Mouse (Mus musculus) G1E (cell line): ENCODE measurements around the gene Tfdp2. TPM values are rescaled to one million over a fixed set of nuclear protein-coding genes. Genes with fewer than 3 reads are reported as not detected.
A peak's percentile ranks its signal among the peaks of the same experiment; 100 is the strongest.
"Not testable (repeated sequence)": the region's sequence is repeated elsewhere in the genome, so short reads cannot be mapped to it uniquely, and the experiment has no call there.

ENCODE experiments used
- ATAC-seq: 2 replicates; pipeline ENCODE4 v1.8.0; 2016; ENCODE audit warnings: mild to moderate bottlenecking; ENCODE audit not compliant: insufficient number of reproducible peaks, poor library complexity, low FRiP score, severe bottlenecking; ENCODE audit errors: extremely low read depth
- DNase-seq: peaks from one replicate; pipeline ENCODE4 v3.0.0; 2012; ENCODE audit warnings: low spot score
- H3K27me3 ChIP-seq: 2 replicates; pipeline ENCODE4 v1.6.1; 2012; ENCODE audit warnings: mild to moderate bottlenecking, low read length, inconsistent platforms; ENCODE audit not compliant: insufficient read depth
- H3K36me3 ChIP-seq: replicated peaks from 2 replicates; pipeline ENCODE3; 2012; ENCODE audit warnings: mild to moderate bottlenecking, inconsistent platforms
- H3K4me1 ChIP-seq: 2 replicates; pipeline ENCODE4 v1.6.1; 2012; ENCODE audit warnings: low read depth, low read length, inconsistent platforms, mixed read lengths; ENCODE audit not compliant: insufficient read depth
- H3K4me3 ChIP-seq: 2 replicates; pipeline ENCODE4 v1.5.1; 2012; ENCODE audit warnings: low read depth, mild to moderate bottlenecking, inconsistent platforms, low read length, moderate library complexity, mixed read lengths
- H3K9me3 ChIP-seq: replicated peaks from 2 replicates; pipeline ENCODE4 v1.6.1; 2012; ENCODE audit warnings: inconsistent platforms
- CTCF ChIP-seq: IDR thresholded peaks from 2 replicates; pipeline ENCODE4 v1.5.1; 2012; ENCODE audit warnings: low read depth, low read length, inconsistent platforms, mixed read lengths
- GATA1 ChIP-seq: IDR thresholded peaks from 2 replicates; pipeline ENCODE4 v1.6.1; 2012; ENCODE audit warnings: borderline replicate concordance, low read length, inconsistent platforms, mixed read lengths
- GATA2 ChIP-seq: IDR thresholded peaks from 2 replicates; pipeline ENCODE4 v1.6.1; 2012; ENCODE audit warnings: low read depth, low read length, inconsistent platforms, borderline replicate concordance
- POLR2AphosphoS5 ChIP-seq: IDR thresholded peaks from 2 replicates; pipeline ENCODE4 v1.6.1; 2012; ENCODE audit warnings: low read depth, low read length, inconsistent platforms; ENCODE audit not compliant: insufficient replicate concordance
- TAL1 ChIP-seq: conservative IDR thresholded peaks from 2 replicates; pipeline ENCODE4 v1.6.1; 2012; ENCODE audit warnings: low read depth, low read length, inconsistent platforms, mixed read lengths
- polyA plus RNA-seq: library from polyadenylated mRNA; stranded (reverse); fragments of >175 nt; gene quantifications from 2 replicates; pipeline ENCODE4 v1.2.3, GENCODE M21; 2012
- total RNA-seq, 2 experiments: library from RNA; stranded (forward) in 1 of 2; stranded (reverse) in 1 of 2; fragments of 200-1000 nt in 1 of 2; fragments of >200 nt in 1 of 2; fragmentation: Nextera tagmentation in 1 of 2; gene quantifications; 2 replicates each; pipeline ENCODE4 v1.2.3; 2014 to 2017

Tfdp2 gene
- total and polyA plus RNA-seq, 3 experiments: 10.7 to 101 (median 42.7) TPM

DNA sequence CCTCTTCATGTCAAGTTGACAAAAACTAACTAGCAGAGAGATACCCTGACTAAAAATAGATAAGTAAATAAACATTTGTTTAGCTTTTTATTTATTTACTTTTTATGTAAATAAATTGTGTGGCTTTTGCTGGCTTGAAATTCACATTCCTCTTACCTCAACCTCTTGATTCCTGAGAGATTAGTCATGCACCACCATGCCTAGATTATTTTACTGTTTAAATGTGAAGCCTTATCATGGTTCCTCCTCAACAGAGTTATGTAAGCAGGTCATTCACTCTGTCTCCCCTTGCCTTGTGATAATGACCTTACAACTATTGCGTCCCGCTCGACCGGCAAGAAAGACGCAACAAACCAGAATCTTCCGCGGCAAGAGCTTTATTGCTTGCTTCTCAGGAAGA is 32.6 kb upstream of the Tfdp2 start:
- Histone ChIP-seq H3K9me3 (no peaks in the 10 kb centered on the region), H3K4me1 (peaks cover 2% of the 10 kb centered on the region; the same call in 1 of the 2 replicates), H3K27me3 (no peaks in the 10 kb centered on the region), H3K36me3 (peaks cover 12% of the 10 kb centered on the region), H3K4me3 (no peak overlapping the region)
- ATAC-seq (no peak), DNase-seq (no peak)
- TF ChIP-seq TAL1: no peak
- no peak for TF ChIP-seq CTCF
- TF ChIP-seq GATA1: no peak
- no peak for TF ChIP-seq POLR2AphosphoS5
- no peak for TF ChIP-seq GATA2

DNA sequence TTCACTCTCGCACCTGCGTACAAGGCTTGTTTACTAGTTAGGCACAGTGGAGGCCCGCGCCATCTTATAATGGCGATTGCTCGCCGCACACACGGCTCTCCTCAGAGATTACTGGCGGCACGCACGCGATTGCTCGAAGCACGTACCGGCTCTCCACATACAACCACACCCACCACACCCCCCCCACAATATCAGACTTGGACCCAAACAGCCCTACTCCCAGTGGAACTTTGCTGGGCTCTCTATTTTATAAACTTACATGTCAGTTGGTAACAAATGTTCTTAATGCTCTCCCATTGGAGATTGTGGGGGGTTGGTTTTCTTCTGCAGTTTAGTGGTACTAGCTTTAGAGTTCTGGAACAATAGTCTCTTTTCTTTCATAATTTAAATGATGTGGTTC is 32.1 kb upstream of the Tfdp2 start:
- H3K4me1 ChIP-seq: not testable (repeated sequence)
- H3K36me3 ChIP-seq: peaks cover 12% of the 10 kb centered on the region

DNA sequence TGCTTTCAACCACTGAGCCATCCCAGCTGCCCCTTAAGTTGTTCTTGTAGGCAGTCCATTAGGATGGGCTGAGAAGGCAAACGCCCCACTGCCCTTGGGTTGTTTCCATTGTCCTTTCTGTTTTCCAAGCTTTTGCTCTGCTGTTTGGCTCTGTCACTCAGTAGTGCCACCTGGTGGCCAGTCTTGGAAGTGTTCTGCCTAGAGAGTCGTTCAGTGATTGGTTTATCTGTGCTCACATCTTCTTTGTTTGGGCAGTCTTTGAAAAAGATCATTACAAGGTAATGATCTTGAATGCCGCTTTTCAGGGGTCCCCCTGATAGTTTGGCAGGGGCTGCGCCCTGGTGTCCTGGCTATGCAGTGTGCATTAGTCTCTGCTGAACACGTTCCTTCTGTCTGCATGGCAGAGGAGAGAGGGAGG is 28.9 kb upstream of the Tfdp2 start:
- Histone ChIP-seq H3K4me1 (peaks cover 10% of the 10 kb centered on the region), H3K9me3 (no peaks in the 10 kb centered on the region), H3K4me3 (no peak overlapping the region), H3K27me3 (no peaks in the 10 kb centered on the region), H3K36me3 (peaks cover 8% of the 10 kb centered on the region)
- peak; percentile 99 for TF ChIP-seq CTCF
- TF ChIP-seq POLR2AphosphoS5: no peak
- ATAC-seq (no peak), DNase-seq (peak; percentile 13)

More for the DNA sequence above, 32.1 kb upstream of the Tfdp2 start:
- ATAC-seq, H3K9me3 ChIP-seq, DNase-seq, H3K27me3 ChIP-seq, H3K4me3 ChIP-seq: not testable (repeated sequence)

DNA sequence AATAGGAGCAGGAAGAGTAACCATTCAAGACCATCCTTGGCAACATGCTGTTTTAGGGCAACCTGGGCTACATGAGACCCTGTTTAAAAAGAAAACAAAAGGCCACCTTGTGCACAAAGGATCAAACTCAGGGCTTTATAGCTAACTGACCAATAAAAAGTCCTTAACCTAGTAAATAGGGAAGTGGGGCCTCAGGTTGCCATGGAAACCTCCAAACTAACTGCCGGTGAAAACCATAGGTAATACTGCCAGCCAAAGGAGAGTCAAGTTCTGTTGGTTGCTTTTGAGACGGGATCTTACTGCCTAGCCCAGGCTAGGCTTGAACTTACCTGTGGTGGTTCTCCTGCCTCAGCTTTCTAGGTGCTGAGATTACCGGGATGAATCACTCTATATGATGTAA is 25.5 kb upstream of the Tfdp2 start:
- TF ChIP-seq TAL1 (no peak), GATA1 (no peak)
- Histone ChIP-seq H3K27me3 (no peaks in the 10 kb centered on the region), H3K4me3 (no peak overlapping the region), H3K36me3 (peaks cover 2% of the 10 kb centered on the region), H3K9me3 (no peaks in the 10 kb centered on the region), H3K4me1 (peaks cover 10% of the 10 kb centered on the region)
- peak; percentile 28; the same call in 1 of the 2 replicates for ATAC-seq
- DNase-seq: no peak

DNA sequence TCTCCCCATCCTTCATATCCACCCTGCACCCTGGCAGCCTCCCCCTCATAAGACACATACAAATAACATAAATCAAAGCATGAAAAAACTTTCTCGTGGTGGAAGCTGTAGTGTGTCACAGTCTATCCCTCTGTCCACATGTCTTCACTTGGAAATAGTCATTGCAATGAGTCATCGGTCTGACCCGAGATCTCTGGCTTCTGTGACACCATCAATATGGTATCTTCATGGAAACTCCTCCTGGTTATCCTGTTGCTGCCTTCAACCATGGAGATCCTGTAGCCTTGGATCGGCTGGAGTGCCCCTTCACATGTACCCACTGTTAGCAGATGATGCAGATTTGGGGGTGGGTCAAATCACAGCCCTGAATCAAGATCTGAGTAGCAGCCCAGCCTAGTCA is 11.2 kb upstream of the Tfdp2 start:
- Histone ChIP-seq H3K36me3 (peaks cover 6% of the 10 kb centered on the region), H3K4me3 (no peak overlapping the region), H3K27me3 (peaks cover 2% of the 10 kb centered on the region; the same call in 1 of the 2 replicates), H3K4me1 (no peaks in the 10 kb centered on the region), H3K9me3 (no peaks in the 10 kb centered on the region)
- DNase-seq: no peak
- TF ChIP-seq POLR2AphosphoS5: no peak
- no peak for TF ChIP-seq TAL1
- TF ChIP-seq CTCF: no peak
- no peak for TF ChIP-seq GATA2
- TF ChIP-seq GATA1: no peak
- ATAC-seq: no peak

DNA sequence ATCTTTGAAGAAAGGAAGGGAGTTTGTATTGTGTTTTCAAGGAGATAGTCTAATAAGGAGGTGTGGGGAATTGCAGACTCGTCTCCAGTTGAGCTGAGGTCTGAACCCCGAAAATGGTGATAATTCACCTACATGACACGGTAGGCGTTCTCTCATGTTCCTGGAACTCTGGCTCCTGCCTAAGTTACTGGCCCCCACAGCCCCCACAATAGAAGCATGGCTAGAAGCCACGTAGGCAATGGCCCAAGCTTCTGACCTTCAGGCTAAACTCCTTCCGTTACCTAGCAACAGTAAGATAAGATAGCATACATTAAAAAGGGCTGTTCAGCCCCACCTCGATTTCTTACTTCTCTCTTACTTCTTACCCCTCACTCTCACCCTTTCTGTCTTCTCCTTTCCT is 9.4 kb upstream of the Tfdp2 start:
- ATAC-seq (no peak), DNase-seq (no peak)
- H3K27me3 ChIP-seq: peaks cover 2% of the 10 kb centered on the region; the same call in 1 of the 2 replicates
- no peaks in the 10 kb centered on the region for H3K4me1 ChIP-seq
- H3K9me3 ChIP-seq: no peaks in the 10 kb centered on the region
- peaks cover 6% of the 10 kb centered on the region for H3K36me3 ChIP-seq
- H3K4me3 ChIP-seq: no peak overlapping the region
- TF ChIP-seq CTCF: no peak
- no peak for TF ChIP-seq GATA1
- no peak for TF ChIP-seq GATA2
- no peak for TF ChIP-seq POLR2AphosphoS5
- no peak for TF ChIP-seq TAL1

DNA sequence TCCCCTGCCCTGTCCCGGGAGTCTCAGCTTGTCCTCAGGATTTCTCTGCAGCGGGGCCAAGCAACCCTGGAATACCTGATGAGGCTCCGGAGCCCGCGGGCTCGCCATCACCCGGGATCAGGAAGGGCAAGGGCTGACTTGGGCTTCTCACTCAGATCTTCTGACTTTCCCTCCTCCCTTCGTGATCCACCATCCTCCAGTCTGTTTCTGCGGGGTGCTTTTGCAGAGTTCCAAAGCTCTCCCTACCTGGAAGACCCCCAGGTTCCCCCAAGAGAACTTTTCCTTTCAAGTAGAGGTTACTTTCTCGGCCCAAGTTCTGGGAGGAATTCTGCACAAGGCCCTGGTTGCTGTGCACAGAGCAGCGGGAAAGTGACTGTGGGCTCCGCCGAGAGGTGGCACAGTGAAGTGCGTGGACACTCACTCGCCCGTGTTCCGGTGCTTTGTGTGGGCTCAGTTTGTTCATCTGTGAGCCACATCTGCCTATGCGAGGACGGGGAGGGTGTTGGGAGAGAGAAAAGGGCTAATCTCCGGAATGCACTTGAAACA is 634 bp downstream of the Tfdp2 start:
- DNase-seq (peak; percentile 35), ATAC-seq (peak; percentile 24; the same call in 1 of the 2 replicates)
- Histone ChIP-seq H3K4me3 (peak overlapping the region; percentile 83), H3K36me3 (no peaks in the 10 kb centered on the region), H3K4me1 (peaks cover 22% of the 10 kb centered on the region), H3K27me3 (peaks cover 4% of the 10 kb centered on the region; the same call in 1 of the 2 replicates), H3K9me3 (no peaks in the 10 kb centered on the region)
- no peak for TF ChIP-seq TAL1
- TF ChIP-seq GATA1: no peak
- TF ChIP-seq CTCF: no peak
- no peak for TF ChIP-seq GATA2
- TF ChIP-seq POLR2AphosphoS5: no peak
